Mouse (Mus musculus): ENCODE measurements around the gene Gm49336. TPM values are rescaled to one million over a fixed set of nuclear protein-coding genes. Genes with fewer than 3 reads are reported as not detected.

The Gm49336 gene
- polyA plus RNA-seq (2012; rRNA removed), result 17.6 and 18.7 TPM in 2 replicates

DNA sequence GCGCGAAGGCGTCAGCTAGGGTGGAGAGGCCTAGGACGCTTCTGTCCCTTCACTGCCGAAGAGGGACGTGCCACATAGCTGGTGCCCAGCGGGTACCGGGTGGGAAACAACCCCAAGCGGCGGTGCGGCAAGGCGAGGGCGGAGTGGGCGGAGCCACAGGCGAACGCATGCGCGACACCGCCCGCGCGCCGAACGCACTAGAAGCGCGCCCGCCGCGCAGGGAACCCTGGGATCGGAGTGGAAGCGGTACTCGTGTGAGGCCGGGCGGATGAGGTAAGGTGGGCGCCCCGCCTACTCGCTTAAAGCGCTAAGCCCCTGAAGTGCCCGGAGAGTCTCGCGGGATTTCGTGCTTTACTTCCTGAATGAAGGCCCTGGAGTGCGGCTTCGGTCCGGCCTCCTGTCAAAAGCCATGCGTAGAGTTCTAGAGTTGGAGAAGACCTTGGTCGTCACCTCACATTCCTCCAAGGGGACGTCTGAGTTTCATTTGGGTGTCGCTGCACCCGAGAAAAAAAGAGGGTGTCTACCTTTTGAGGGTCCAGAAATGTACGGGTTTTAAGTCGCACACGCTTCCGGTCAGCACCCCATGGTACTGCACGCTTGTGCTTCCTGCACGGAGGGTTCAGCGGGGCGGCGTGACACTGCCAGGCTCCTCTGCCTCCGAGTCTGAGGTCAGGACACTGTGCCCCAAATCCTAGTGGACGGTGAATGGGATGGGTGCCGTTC is at the start of gene Gm49336, which contains the start of gene Nupl1:
TSS of gene Gm49336 (minus strand) at position 227 of the 723 bp plus-strand sequence.
TSS of gene Nupl1 (minus strand) at position 151 of the 723 bp plus-strand sequence.
- DNase-seq (ENCODE audit: low read depth), result peak; percentile 70

DNA sequence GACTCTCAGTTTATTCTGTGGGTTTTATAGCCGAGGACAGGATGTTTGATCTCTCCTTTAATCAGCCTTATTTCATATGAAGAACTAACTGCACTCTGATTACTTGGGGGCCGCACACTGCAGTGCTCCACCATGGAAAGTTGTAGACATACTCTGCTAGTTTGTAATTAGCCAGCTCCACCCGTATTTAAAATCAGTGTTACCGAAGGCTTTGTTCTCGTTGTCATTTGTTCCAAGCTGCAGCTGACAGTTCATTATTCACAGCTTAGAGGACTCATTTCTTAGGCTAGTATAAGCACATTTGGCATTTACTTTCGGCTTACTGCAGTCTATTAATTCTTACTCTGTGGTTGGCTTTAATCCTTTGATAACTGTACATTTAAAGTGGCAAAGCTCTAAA is 49.7 kb upstream of the Gm49336 start:
- DNase-seq (ENCODE audit: low read depth), result no peak

DNA sequence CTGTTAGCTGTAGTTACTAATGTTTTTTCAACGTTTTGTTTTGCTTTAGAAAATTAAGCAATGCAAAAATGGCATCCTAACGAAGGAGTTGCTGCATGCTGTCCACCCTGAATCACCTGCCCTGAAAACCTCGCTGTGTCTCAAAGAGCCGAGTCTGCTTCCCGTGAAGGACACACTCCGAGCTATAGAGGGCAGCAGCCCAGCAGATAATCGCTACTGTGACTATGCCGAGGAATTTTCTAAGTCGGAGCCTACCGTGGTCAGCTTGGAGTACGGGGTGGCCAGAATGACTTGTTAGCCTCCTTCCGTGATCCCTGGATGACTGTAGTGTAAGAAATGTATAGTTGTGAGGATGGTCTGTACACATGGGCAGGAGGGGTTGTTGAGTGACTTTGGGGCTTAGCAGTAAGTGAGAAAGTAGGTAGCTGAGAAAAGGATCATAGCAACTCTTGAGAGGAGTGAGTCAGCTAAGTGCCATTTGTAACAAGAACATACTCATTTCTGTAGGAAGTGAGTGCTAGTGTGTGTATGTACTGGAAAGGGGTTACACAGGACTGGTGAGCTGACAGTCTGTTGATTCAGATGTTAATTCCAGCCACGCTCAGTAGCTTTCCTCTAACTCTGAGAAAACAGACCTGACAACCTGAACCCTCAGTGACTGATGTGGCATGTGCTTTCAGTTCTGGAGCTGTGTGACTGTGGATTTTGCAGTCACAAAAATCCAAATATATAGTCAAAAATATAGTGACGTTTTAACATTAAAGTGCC is 49.1 kb upstream of the Gm49336 start:
- no peak for DNase-seq (ENCODE audit: low read depth)

DNA sequence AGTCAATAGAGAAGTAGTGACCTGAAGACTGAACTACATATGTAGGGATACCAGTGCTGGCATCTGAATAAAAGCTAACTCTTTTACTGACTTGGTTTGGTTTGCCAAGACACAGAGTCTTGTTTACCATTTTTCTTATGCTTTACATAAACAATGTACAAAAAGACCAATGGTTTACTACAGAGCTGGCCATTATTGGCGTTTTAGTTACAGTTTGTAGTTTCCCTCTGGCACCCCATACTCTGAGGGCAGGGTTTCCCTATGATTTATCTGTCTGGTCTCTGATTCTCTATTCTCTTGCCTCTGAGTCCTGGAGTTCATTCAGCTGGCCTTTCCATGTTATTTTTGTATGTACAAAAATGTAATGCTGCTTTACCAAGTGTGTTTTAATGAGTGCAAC is 44.2 kb upstream of the Gm49336 start:
- no peak for DNase-seq (ENCODE audit: low read depth)

DNA sequence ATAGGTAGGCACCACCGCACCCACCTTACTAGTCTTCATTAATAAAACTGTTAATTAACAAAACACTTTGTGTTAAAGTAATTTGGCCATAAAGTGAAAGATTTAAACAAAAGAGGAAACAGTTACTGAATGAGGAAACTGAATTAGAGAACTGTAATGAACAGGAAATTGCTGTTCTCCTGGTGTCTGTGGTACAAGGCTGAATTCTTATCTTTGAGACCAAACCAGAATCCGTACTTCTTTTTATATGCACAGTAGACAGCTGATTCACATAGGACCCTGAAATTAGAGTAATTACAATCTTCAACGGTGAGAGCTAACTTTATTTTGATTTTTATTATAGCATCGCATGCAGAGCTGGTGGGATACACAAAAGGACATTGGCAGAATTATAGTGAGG is 39.1 kb upstream of the Gm49336 start:
- no peak for DNase-seq (ENCODE audit: low read depth)

DNA sequence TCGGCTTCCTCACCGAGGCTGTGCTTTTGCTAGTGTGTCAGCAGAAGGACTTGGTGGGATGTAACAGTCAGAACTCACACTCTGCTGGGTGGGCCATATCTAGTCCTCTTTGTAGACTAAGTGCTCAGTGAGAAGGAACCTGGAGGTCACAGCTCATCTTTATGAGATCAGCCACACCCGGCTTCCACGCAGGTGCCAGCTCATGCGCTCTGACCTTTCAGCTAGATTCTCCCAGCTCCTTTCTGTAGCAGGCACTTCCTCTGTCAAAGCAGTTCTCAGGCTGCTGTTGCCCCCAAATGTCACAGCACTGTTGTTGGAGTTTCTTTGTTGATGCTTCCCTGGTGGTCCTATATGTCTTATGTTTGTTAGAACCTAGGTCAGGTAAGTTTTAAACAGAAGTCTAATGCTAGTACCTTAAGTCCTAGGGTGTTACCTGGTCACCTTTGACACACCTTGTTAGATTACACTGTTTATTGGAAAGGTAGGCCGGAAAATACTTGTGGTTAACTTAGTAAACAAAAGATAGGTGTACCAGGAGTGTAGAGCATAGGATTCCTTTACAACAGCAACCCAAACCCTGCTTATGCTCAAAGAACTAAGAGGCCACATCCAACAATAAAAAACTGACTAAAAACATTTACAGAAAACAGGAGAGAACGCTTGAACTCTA is 35.0 kb upstream of the Gm49336 start:
- DNase-seq (ENCODE audit: low read depth), result no peak

DNA sequence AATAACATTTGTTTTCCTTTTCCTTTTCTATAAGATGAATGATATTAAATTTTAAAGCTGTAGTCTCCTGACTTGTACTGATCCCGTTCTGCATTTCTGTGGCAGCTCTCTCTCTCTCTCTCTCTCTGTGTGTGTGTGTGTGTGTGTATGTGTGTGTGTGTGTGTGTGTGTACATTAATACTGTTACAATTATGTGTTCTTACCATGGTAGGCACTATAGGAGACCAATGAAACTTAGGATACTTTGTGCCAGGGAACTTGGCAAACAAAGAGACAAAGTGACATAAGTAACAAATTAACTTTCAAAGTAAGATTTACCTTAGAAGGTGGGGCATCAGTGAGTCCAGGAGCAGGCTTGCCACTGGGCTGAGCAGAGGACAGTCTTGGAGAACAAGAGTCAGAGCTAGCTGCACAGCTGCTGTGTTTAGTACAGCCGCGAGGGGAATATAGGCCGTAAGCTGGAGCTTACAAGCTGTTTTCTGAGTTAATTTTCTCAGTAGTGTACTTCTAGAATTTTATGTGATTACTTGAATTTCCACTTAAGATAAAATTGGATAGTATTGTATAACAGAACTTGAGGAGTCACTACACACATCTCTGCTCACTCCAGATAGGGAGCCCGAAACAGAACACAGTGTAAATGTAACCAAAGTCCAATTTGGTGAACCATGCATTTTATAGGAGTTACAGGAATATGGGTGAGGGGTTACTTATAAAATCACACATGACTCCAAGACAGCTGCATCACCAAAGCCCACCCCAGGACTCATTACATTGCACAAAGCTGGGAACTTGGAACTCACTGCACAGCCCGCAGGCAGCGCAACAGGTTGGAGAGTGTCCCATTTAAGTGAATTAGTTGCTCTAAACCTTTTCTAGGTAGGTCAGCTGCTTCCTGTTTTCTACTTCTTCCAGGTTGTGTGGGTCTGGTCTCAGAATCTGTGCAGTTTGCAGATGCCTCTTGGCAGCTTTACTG is 24.3 kb upstream of the Gm49336 start:
- DNase-seq (ENCODE audit: low read depth), result no peak

DNA sequence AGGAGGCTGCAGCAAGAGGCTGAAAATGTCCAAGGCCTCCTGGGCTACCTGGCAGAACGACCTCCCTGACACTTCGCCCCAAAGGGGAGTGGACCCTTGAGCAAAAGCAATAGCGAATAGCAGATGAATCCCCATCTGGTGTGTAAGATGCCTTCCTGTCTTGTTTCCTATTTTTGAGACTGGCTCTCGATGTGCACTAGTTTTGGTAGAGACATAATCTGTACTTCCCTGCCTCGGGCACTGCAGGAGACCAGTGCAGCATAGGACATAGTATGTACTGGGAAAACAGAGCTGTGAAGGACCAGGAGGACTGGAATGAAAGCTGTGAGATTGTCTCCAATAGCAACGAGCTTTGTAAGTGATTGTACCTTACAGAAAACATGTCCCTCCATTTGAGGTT is 22.0 kb upstream of the Gm49336 start:
- DNase-seq (ENCODE audit: low read depth), result no peak

DNA sequence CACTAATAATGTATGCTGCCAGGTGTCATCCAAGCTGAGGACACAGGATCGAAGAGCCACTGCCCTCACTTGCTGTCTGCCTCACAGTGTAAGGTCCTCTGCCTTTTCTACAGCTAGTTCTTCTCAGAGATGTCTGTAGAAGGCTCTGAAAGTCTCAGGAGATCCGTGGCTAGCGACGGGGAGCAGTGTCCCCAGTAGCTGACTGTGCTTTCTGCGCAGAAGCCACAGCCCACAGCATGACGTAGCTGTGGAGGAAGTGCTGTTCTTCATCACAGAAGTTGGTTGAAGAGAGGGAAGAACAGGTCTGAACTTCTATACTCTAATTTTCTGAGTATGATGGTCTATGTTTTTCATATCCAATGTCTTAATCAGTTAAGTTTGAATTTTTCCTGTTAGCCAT is 18.0 kb upstream of the Gm49336 start:
- no peak for DNase-seq (ENCODE audit: low read depth)

DNA sequence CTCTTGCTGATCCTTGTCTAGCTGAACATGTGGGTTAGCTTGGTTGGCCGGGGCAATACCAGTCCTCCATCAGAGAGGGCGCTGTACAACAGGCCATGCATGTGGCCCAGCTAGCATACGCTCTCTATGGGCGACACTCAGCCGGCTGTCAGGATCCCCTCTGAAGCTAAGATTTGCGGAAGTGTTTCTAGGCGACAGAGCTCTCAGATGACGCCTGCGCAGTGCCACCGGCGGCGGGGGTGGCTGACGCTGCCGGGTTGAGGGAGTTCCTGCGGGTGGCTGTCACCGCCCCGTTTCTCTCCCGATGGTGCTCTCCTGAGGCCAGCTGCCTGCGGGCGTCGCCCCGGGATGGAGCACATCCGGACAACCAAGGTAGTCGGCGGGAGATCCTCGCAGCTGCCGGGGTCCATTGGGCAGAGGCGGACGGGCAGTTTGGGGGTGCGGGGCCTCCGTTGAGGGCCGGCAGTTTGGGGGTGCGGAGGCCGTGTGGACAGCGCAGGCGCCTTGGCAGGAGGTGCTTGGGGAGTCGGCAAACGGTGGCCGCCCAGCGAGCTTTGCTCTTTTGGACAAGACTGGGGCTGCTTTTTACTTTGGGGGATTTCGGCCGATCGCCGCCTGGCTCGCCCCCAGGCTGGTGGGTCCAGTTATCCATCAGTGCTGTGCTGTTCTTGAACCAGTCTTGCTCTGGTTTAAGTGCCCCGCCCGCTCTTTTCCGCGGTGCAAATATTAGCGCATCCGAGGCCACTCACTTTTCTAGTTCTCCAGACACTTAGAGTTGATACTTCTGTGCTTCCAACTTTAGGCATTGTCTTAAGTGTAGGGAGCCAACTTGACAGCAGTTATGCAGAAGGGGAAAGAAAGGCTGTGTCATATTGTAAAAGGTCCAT is 13.9 kb upstream of the Gm49336 start, which contains the start of gene Mtmr6:
TSS of gene Mtmr6 (plus strand) at position 239 of the 887 bp plus-strand sequence.
- peak; percentile 70 for DNase-seq (ENCODE audit: low read depth)

DNA sequence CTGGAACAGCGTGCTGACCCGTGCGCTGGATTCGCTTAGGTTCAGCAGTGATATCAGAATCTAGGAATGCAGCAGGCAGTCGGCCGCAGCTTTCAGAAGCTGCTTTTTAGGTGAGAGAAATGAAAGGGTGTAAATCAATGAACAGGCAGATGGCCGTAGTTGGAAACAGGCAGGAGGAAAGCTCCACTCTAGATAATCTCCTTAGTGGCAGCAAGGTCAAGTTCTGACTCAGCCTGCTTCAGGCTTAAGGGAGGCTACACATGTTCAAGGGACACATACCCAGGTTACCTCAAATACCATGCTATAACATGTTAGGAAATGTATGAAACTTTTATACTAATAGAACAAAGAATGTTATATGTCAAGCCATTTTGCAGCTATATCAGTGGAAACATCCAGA is 11.0 kb upstream of the Gm49336 start:
- no peak for DNase-seq (ENCODE audit: low read depth)

DNA sequence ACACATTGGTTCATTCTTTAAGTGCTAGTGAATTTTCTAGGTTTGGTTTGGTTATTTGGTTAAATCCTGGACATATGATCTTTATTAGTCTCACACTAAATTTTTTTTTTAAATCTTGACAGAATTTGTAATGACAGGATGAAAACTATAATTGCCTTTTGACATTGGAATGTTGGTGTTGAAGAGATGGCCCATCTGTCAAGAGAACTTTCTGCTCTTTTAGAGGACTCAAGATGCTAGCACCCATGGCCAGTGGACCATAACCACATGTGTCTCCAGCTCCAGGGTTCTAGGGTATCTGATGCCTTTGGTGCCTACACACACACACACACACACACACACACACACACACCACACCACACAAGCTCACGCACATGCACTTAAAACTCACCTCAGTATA is 6.5 kb upstream of the Gm49336 start:
- DNase-seq (ENCODE audit: low read depth), result no peak

DNA sequence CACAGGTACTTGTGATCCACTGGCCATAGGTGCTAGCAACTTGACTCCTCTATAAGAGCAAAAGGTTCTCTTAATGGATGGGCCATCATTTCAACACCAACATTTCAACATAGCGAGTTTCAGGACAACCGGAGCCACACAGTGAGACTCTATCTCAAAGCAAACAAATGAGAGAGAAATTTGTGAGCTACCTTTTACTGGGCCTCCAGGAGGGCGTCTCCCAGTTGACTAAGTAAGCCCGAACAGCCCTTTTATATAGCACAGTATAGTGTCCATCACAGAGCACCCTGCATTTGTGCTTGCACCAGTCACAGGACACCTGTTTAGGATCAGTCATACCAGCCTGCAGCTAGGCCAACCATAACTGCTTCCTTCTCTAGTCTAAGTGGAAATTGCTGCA is 5.8 kb upstream of the Gm49336 start:
- no peak for DNase-seq (ENCODE audit: low read depth)

DNA sequence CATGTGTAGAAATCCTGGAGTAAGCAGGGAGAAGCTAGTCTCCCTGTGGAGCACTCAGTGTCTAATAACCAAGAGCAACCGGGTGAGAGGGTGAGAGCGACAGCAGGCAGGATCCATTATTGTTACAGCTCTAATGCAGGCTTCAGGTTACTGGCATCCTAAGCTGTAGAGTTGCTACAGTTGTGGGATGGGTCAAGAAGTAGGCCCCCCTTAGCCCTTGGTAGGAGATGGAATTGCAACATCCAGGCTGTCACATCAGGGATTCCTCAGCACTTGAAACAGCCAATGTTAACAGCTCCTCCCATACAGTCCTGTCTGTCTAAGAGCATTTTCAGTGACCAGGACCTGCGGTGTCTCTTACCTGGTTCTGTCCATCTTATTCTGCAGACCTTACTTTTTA is 5.0 kb upstream of the Gm49336 start:
- DNase-seq (ENCODE audit: low read depth), result no peak

DNA sequence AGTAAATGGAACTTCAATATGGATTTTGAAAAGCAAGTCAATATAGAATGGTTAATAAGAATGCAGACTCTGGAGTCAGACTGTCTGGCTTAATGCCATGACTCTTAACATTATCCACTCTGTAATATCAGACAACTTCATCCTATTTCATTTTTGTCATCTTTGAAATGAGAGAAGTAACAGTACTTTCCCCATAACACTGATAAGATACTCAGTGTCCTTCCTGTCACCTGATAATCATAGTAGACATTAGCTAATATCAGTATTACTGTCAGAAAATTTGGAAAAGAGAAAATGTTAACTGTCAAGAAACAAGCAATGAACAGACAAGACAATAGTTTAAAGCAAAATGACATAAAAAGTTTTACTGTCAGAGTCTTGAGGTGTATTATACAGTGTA is 3.5 kb upstream of the Gm49336 start:
- no peak for DNase-seq (ENCODE audit: low read depth)

DNA sequence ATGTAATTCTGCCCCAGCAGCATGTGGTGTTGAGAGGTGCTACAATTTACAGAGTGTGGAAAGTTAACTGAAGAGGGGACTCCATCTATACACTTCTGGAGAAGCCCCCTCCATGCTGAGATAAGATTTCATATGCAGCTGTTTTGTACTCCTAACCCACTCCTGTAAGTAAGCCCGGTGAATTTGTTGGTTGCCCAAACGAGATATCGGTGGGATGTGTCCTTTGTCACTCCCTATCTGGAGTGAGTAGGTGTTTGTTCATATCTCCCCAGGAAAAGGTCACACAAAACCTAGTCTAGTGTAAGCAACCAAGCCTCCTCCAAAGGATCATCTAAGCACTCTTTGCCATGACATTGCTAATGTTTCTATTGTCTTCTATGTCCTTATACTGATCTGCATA is 2.2 kb upstream of the Gm49336 start:
- no peak for DNase-seq (ENCODE audit: low read depth)

DNA sequence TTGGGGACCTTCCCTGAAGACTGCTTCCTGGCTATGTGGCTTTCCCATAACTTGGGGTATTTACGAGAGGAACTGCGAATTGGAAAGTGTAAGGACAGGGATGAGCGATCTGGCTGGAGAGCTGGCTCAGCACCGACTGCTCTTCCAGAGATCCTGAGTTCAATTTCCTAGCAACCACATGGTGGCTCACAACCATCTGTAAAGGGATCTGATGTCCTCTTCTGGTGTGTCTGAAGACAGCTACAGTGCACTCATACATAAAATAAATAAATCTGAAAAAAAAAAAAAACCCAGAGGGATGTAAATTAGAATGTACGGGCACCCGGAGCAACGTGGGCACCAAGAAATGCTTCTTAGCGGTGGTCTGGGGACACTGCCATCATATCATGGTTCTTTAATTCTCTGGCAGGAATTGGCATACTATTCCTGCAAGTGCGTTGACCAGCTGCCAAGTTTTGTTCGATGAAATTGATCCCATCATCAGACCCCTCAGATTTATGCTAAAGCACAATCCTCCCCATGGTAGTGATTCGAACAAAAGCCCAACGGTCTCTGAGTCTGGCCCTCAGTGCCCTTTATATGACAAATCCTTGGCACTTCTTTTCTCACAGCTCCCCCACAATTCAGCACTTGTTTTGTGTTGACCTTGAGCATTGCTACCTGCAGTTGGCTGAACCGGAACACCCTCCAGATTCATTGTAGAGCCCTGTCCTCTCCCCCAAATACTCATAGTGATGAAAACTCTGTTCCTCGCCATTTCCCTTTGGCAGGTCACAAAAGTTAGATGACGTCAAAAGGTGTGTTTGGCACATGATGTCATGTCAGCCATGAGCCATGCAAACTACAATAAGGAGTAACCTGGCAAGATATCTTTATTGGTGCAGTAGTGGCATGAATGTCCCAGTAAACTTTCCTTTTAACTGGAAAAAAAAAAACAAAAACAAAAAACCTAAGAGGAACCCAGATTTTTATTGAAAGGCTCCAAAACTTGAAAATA is 995 bp upstream of the Gm49336 start:
- DNase-seq (ENCODE audit: low read depth), result no peak

DNA sequence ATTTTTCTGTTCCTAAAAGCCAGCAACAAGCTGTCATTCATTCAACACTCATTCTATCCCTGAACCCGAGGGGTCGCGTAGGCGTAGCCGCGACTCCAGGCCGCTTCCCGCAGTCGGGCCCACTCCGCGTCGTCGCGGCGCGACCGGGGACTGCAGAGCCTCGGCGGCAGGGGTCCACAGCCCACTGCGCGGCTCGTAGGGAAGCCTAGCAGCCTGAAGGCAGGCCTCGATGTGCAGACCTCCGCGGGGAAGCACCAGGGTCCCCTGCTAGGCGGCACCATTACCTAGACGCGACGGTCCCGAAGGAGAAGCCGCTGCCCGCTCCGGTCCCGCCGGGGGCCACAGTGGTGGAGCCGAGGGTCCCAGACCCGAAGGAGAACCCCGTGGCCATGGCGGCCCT is 428 bp downstream of the Gm49336 start:
- no peak for DNase-seq (ENCODE audit: low read depth)

DNA sequence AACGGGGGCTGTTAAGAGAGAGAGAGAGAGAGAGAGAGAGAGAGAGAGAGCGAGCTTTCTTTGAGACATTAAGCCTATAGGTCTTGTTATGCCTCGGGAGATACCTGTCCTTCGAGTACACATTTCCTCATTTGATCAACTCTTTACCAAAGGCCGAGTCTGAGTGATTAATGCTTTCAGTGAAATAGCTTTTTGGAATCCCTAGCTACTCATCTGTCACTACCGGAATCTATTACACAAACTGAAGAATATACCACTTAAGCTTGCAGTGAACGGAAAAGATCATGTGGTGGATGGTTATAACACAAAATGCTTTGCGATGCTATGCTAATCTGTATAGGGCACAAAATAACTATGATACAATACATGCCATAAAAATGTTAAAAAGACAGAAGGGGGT is 941 bp downstream of the Gm49336 start:
- peak; percentile 26 for DNase-seq (ENCODE audit: low read depth)

Data from gonadal fat pad, adult 2 months (tissue).